Mouse (Mus musculus) liver, embryonic 14.5 days (tissue): ENCODE results near the gene Knl1.

Experiments used
- CTCF ChIP-seq: IDR thresholded peaks from 2 replicates; pipeline ENCODE4 v1.5.1; 2016; ENCODE audit warnings: antibody characterized with exemption, low read depth, control low read depth
- EP300 ChIP-seq: IDR thresholded peaks from 2 replicates; pipeline ENCODE4 v1.6.1; 2016; ENCODE audit warnings: antibody characterized with exemption, low read depth

GRCm38 (mm10) chr2:119032191-119032590 lies 14.7 kb upstream of the Knl1 start:
- TF ChIP-seq CTCF: no peak
- no peak for TF ChIP-seq EP300
